Mouse (Mus musculus): ENCODE measurements at regions not wholly inside any gene's neighbourhood (a gene's known extent, or its start where the extent isn't known, plus 50 kb on each side); places are given as distances from the start of the nearest gene placed in this dataset.

GRCm38 (mm10) chr13:60237091-60237490 lies 59.9 kb upstream of the Gas1 start:
- no peak for DNase-seq (ENCODE audit: low spot score in 2 of 2)

GRCm38 (mm10) chr13:60242447-60243109 lies 65.4 kb upstream of the Gas1 start:
- DNase-seq (ENCODE audit: low spot score in 2 of 2): no peak

DNA sequence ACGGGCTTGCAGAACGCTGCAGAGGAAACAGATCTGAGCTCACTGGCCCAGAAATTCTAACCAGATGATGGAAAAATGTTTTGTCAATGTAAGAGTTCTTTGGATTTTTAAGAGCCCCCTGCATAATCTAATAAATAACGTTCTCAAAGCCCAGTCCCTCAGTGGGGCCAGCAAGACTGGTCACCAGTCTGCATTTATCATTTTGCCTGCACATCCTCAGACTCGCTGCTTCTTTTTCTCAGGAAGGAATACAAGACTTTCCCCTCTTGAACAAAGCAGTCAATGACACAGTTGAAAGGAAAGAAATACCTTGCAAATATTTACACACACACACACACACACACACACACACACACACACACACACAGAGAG lies 65.9 kb upstream of the Gas1 start:
- no peak for DNase-seq (ENCODE audit: low spot score in 2 of 2)

DNA sequence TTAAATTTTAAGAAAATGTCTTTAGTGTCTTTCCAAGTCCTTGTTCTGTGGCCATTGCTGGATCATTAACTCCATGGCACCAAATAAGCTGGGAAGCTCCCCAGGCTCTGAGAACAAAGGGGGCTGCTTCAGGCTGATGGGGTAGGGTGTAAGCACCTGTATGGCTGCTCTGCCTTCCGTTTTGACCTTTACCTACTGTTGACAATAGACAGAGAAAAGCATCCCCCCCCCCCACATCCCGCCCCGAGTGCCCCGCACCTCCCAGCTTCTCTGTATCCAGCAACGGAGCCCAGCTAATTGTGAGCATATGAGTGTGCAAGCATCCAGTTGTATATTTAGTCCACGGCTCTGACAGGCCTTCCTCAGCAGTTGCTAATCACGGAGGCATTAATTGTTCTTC lies 78.0 kb upstream of the Gas1 start:
- DNase-seq (ENCODE audit: low spot score in 2 of 2): no peak

- no peak for DNase-seq (ENCODE audit: low spot score in 2 of 2)
Measured at GRCm38 (mm10) chr13:60255715-60256114, 78.5 kb upstream of the Gas1 start.

DNA sequence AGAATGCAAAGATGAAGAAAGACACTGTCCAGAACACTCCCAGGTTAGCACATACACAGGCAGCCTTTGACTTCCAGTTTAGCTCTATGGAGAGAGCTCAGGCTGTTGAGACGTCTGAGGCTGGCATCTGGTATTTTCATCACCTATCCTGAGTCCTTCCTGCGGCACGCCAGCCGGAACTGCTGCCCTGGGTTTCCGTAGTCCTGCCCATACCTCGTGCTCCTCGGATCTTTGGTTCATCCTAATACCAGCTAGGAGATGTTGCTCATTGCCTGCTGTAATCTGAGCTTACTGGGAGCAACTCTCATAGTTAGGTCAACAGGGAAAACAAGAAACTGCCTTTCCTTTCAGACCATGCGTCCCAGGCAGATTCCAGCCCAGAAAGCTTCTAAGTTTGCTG lies 79.8 kb upstream of the Gas1 start:
- no peak for DNase-seq (ENCODE audit: low spot score in 2 of 2)

GRCm38 (mm10) chr13:60257878-60258277 lies 80.7 kb upstream of the Gas1 start:
- no peak for DNase-seq (ENCODE audit: low spot score in 2 of 2)

- no peak for DNase-seq (ENCODE audit: low spot score in 2 of 2)
Measured at GRCm38 (mm10) chr13:60262449-60263028, 85.4 kb upstream of the Gas1 start.

DNA sequence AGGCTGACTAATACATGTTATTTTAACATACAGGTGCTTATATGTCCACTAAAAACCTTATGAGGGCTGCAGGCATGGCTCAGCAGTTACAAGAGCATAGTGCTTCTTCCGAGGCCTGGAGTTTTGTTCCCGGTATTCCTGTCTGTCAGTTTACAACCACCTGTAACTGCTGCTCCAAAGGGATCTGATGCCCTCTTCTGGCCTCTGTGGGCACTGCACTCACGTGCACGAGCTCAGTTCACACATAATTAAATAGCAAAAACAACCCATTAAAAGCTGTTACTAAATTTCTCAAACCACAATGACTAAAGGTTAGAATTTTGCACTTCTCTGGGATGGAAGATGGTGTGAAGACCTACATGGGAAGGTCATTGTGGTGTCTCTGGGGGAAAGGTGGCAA lies 87.3 kb upstream of the Gas1 start:
- no peak for DNase-seq (ENCODE audit: low spot score in 2 of 2)

- no peak for DNase-seq (ENCODE audit: low spot score in 2 of 2)
Measured at GRCm38 (mm10) chr13:60267557-60267956, 90.4 kb upstream of the Gas1 start.

- DNase-seq (ENCODE audit: low spot score in 2 of 2): no peak
Measured at GRCm38 (mm10) chr13:60268256-60268655, 91.1 kb upstream of the Gas1 start.

DNA sequence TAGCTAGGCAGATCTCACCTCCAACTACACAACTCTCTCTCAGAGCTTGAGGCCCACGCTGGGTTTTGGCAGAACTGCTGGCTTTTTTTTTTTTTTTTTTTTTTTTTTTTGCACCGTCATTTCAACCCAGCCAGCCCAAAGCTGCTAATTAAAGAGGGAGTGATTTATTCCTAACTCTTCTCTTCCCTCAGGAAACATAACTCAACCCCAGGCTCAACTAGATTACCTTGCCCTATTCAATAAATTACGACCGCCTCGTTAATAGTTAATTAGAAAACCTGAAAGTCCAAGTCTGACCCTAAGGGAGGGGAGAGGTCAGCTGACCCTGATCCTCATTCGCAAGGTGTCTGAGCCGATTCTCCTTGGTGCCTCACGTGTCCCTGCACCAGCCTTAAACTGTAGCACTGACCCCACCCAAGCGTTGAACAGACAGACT lies 92.3 kb upstream of the Gas1 start:
- DNase-seq (ENCODE audit: low spot score in 2 of 2): no peak

GRCm38 (mm10) chr13:60270526-60270925 lies 93.4 kb upstream of the Gas1 start:
- DNase-seq (ENCODE audit: low spot score in 2 of 2): no peak

DNA sequence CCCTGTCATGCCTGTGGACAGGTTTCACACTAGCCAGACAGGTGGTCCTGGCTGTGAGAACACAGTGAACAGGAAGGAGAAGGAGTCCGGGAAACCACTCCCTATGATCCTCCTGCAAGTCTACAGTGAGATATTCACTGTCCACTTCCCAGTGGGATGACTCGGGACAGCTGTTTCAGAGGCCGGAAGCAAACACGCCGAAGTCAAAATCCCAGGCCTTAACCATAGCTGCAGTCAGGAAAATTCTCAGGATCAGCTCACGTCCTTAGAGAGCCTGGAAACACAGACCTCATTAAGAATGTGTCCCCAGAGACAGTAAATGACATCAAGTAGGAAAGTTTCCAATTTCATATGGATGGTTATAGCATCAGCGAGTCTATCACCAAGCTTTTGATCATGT lies 96.2 kb upstream of the Gas1 start:
- no peak for DNase-seq (ENCODE audit: low spot score in 2 of 2)

DNA sequence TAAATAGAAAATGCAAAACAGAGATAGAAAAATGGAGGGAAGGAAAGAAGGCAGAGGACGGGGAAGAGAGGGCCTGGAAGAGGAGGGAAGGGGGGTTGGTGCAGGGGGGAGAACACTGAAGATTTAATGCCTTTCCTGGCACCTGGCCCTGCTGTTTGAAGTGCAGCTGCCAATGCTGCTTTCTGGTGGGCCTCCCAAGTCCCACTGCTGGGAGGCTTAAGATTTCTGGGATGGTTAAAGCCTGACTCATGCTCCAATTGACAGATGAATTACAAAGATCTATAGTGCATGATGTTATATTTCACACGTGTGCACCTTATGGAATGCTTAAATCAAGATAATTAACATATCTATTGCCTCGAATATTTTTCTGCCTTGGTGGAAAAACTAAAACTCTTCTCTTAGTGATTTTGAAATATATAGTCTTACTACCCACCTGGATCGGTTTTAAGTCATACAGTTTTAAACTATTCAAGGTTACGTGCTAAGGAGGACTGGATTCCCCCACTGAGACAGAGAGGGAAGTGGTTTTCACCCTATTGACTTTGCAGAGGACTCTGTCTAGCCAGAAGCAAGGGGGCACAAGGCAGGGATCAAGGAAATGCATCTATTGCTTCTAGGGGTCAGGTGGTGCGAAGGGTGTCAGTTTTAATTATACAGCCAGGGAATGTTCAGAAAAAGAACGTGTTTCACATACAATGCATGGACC lies 105.5 kb upstream of the Gas1 start:
- DNase-seq (ENCODE audit: low spot score in 2 of 2): no peak

DNA sequence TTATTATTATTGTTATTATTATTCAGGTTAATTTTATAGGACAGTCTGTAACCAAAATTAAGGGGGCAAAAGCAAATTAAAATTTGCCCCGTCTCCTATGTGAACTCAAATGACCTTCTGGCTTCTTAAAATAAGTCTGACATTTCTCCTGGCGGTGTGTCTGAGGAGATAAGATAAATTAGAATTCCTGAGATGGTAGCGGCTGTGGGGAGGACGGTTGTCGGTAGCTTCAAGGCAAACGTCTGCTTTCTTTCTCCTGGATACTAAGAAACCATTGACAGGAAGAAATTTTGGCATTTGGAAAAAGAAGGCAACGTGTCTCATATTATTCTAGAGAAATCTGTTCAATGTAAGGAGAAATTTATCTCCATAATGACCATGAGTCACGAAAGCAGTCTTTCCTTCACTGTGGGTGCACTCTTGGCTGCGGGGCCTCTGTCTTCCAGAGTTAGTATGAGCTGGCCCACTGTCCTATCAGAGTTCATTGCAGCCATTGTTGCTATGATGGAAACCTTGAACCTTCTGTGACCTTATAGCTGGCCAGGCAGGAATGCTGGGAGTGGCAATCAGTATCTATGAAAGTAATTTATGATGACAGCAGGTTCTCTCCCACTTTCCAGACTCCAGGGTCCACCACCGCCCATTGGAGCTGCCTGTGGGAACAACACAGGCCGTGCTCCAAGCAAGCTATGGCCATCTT lies 109.5 kb upstream of the Gas1 start:
- no peak for DNase-seq (ENCODE audit: low spot score in 2 of 2)

DNA sequence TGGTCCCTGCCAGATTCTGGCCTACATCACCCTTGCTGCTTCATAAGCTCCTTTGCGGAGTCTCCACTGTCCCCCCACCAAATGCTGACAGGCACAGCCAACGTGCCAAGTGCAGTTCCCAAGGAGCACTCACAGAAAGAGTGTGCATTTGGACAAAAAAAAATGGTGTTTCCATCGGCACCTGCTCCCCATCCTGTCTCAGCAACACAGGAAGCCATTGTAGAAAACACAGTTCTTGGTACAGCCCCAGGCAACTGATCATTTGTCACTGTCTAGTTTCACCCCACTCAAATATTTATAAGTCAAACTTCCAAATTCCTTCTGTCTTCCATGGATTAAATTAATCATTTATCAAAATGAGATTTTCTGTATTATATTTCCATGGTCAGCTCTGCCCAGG lies 112.5 kb upstream of the Gas1 start:
- DNase-seq (ENCODE audit: low spot score in 2 of 2): no peak

DNA sequence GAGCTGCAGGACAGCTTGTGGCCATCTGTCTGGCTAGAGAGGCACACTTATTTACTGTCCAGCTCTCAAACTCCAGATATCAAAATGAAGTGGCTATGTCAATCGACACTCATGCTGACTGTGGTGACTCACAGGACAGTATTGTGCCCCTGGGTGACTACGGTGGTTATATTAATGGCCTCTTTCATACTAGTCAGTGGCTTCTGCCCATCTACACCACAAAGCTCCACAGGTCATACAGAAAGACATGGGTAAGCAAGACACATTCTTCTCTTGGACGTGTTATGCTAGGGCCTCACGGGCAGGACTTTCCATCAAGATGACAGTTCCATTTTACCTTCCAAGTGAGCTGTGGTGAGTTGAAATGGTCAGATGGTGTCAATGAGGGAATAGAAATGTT lies 113.7 kb upstream of the Gas1 start:
- no peak for DNase-seq (ENCODE audit: low spot score in 2 of 2)

GRCm38 (mm10) chr13:60291344-60291743 lies 114.2 kb upstream of the Gas1 start:
- DNase-seq (ENCODE audit: low spot score in 2 of 2): no peak

DNA sequence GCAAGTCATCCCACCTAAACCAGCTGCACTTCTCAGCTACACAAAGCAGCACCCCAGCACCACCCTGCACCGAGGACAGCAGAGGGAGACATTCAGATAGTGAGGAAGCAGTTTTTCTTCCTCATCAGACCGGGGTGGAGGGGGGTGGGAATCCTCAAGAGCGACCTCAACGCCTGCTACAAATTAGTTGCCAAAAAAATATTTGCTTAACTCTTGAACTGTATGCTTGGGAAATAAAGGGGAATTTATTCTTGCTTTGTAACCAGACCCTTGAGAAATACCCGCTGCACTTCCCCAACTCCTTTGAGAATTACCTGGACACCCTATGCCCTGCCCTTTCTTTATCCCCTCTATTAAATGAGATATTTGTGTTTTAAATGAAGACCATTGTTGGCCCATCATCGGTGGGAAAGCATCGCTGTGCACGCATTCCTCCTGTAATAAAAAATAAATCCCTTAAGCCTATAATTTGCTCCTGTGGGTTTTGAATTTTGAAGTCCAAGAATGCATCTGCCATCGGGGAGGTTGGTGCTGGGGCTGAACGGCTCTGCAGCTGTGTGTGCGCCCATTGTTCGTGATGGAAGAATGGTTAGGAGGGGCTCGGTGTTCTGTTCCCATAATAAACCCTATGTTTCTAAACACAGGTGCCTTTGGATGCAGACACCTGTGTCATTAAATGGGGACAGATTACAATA lies 119.2 kb upstream of the Gas1 start:
- no peak for DNase-seq (ENCODE audit: low spot score in 2 of 2)

- DNase-seq (ENCODE audit: low spot score in 2 of 2): no peak
Measured at GRCm38 (mm10) chr13:60296896-60297275, 119.7 kb upstream of the Gas1 start.

- no peak for DNase-seq (ENCODE audit: low spot score in 2 of 2)
Measured at GRCm38 (mm10) chr13:60298575-60298974, 121.4 kb upstream of the Gas1 start.

Measured in left cerebral cortex, adult 8-10 months (tissue).